8 mouse cellular contexts compared by ENCODE assay signal in genomic region chr2:29819363-29819762, GRCm38 (mm10). TPM values are rescaled to one million over a fixed set of nuclear protein-coding genes. Genes with fewer than 3 reads are reported as not detected.
DNase-seq lines count a peak whose midpoint lies in the region; ATAC-seq and TF ChIP-seq lines count a peak whose summit lies in the region.

No protein-coding gene starts in this region.

- H3K9ac ChIP-seq in hindbrain, embryonic 11.5 days (ENCODE audit: low read depth, low read length), result peak overlapping the region; percentile 60
- H3K9ac ChIP-seq in liver, embryonic 16.5 days (ENCODE audit: low read depth, low read length), result no peak overlapping the region; the same call in 1 of the 2 replicates

- peak overlapping the region; percentile 87; the same call in 1 of the 2 replicates for H3K27ac ChIP-seq in gastrocnemius, adult 2 months
- H3K27ac ChIP-seq in hindbrain, embryonic 11.5 days (ENCODE audit: low read depth, low read length), result peak overlapping the region; percentile 98
- H3K27ac ChIP-seq in liver, embryonic 16.5 days (ENCODE audit: low read length), result no peak overlapping the region

- ATAC-seq in hindbrain, embryonic 11.5 days (ENCODE audit: low FRiP score), result no peak
- ATAC-seq in liver, embryonic 16.5 days (ENCODE audit: low read depth), result no peak

- H3K4me1 ChIP-seq in E14TG2a.4 (replicated peaks; ENCODE audit: low read depth, low read length), result peaks cover 79% of the 10 kb centered on the region
- peaks cover 14% of the 10 kb centered on the region; the same call in 1 of the 2 replicates for H3K4me1 ChIP-seq in hindbrain, embryonic 11.5 days (replicated peaks; ENCODE audit: control insufficient read depth, insufficient read depth, low read length)
- peaks cover 16% of the 10 kb centered on the region for H3K4me1 ChIP-seq in liver, embryonic 16.5 days (ENCODE audit: control insufficient read depth, low read depth, low read length)

- H3K36me3 ChIP-seq in E14TG2a.4 (ENCODE audit: insufficient read depth, low read length), result peaks cover 27% of the 10 kb centered on the region
- H3K36me3 ChIP-seq in hindbrain, embryonic 11.5 days (ENCODE audit: control insufficient read depth, insufficient read depth, low read length), result peaks cover 2% of the 10 kb centered on the region; the same call in 1 of the 2 replicates
- no peaks in the 10 kb centered on the region for H3K36me3 ChIP-seq in liver, embryonic 16.5 days (ENCODE audit: control insufficient read depth, insufficient read depth)

- no peaks in the 10 kb centered on the region for H3K27me3 ChIP-seq in E14TG2a.4 (ENCODE audit: insufficient read depth, low read length)
- no peaks in the 10 kb centered on the region for H3K27me3 ChIP-seq in hindbrain, embryonic 11.5 days (ENCODE audit: control insufficient read depth, insufficient read depth, low read length)
- H3K27me3 ChIP-seq in liver, embryonic 16.5 days (ENCODE audit: control insufficient read depth, insufficient read depth, low read depth, low read length), result no peaks in the 10 kb centered on the region

- 0 out of 2 replicates have a peak overlapping the region, but pooled peaks have one; percentile 52 for H3K4me2 ChIP-seq in hindbrain, embryonic 11.5 days (replicated peaks; ENCODE audit: low read depth, low read length)
- peak overlapping the region; percentile 86 for H3K4me2 ChIP-seq in liver, embryonic 16.5 days (ENCODE audit: low read depth, low read length)

- DNase-seq in gastrocnemius, adult 2 months, result no peak
- no peak for DNase-seq in gastrocnemius, postnatal 14 days
- DNase-seq in hindbrain, embryonic 11.5 days (ENCODE audit: low spot score), result peak; percentile 31
- no peak for DNase-seq in right cerebral cortex, adult 18-20 months
- no peak for DNase-seq in left cerebral cortex, adult 8-10 months (ENCODE audit: low spot score in 2 of 2)
- DNase-seq in layer of hippocampus, postnatal 36 days, result no peak

- WGBS in hindbrain, embryonic 11.5 days, result 6% methylated on average over 2 of the region's 2 CpGs
- WGBS in liver, embryonic 16.5 days (ENCODE audit: insufficient replicate concordance), result 34% methylated on average over 2 of the region's 2 CpGs

- intact Hi-C loops in gastrocnemius, adult 2 months (cut with DNase I), result loop anchor here (5.0 kb wide), 1 partner anchor 158 kb away; no protein-coding TSS in a partner anchor
- intact Hi-C loops in gastrocnemius, postnatal 14 days (cut with DNase I; ENCODE audit: low total_unique reads), result loop anchor here (5.0 kb wide), 2 partner anchors 38 to 52 kb away; no protein-coding TSS in a partner anchor

- H3K9me3 ChIP-seq in E14TG2a.4 (ENCODE audit: low read length), result no peaks in the 10 kb centered on the region
- H3K9me3 ChIP-seq in hindbrain, embryonic 11.5 days (ENCODE audit: control insufficient read depth, low read length), result no peaks in the 10 kb centered on the region
- H3K9me3 ChIP-seq in liver, embryonic 16.5 days (replicated peaks; ENCODE audit: control insufficient read depth, low read length), result no peaks in the 10 kb centered on the region

- H3K4me3 ChIP-seq in gastrocnemius, adult 2 months, result no peak overlapping the region
- H3K4me3 ChIP-seq in E14TG2a.4 (replicated peaks; ENCODE audit: low read length), result peak overlapping the region; percentile 8; the same call in 1 of the 2 replicates
- no peak overlapping the region for H3K4me3 ChIP-seq in hindbrain, embryonic 11.5 days (ENCODE audit: low read depth, low read length)
- peak overlapping the region; percentile 62; the same call in 1 of the 2 replicates for H3K4me3 ChIP-seq in liver, embryonic 16.5 days (ENCODE audit: low read depth, low read length)

- TF ChIP-seq CTCF in gastrocnemius, adult 2 months (IDR thresholded peaks at IDR 0.05), result no peak
- no peak for TF ChIP-seq CTCF in E14TG2a.4 (conservative IDR thresholded peaks at IDR 0.05; ENCODE audit: low read length)

RNA-seq across cellular contexts. Expression of gene Urm1, which starts 0.5 kb away (rescaled TPM):
- total RNA-seq in gastrocnemius, adult 2 months (2021), result 10 to 100 TPM; 29.6 to 31.3 TPM
- 10 to 100 TPM; 21.1 to 21.9 TPM for total RNA-seq in gastrocnemius, postnatal 14 days (2021)
- 17.4 and 29.0 TPM in 2 replicates for polyA plus RNA-seq in hindbrain, embryonic 11.5 days (2014; fragmentation: Nextera tagmentation; extraction: Ambion mirVana)
- 8.6 and 9.4 TPM in 2 replicates for polyA plus RNA-seq in liver, embryonic 16.5 days (2015; fragmentation: Nextera tagmentation; extraction: Ambion mirVana)
- total RNA-seq in left cerebral cortex, adult 8-10 months (2022), result 10 to 100 TPM; 52.1 to 65.1 (median 59.8) TPM
- total RNA-seq in layer of hippocampus, postnatal 36 days (2021), result 10 to 100 TPM; 36.6 to 49.5 TPM

RNA-seq across cellular contexts. Expression of gene Slc27a4, which starts 16.9 kb away (rescaled TPM):
- total RNA-seq in gastrocnemius, adult 2 months (2021), result 1 to 10 TPM; 6.5 to 9.4 TPM
- total RNA-seq in gastrocnemius, postnatal 14 days (2021), result 10 to 100 TPM in 1 of 2 experiments, 1 to 10 TPM in 1; 8.6 to 10.1 TPM
- polyA plus RNA-seq in hindbrain, embryonic 11.5 days (2014; fragmentation: Nextera tagmentation; extraction: Ambion mirVana), result 17.9 and 18.4 TPM in 2 replicates
- polyA plus RNA-seq in liver, embryonic 16.5 days (2015; fragmentation: Nextera tagmentation; extraction: Ambion mirVana), result 2.7 and 3.3 TPM in 2 replicates
- total RNA-seq in left cerebral cortex, adult 8-10 months (2022), result 10 to 100 TPM; 73.1 to 75.0 (median 74.0) TPM
- total RNA-seq in layer of hippocampus, postnatal 36 days (2021), result 10 to 100 TPM; 69.6 to 70.5 TPM

RNA-seq across cellular contexts. Expression of gene Trub2, which starts 31.1 kb away (rescaled TPM):
- total RNA-seq in gastrocnemius, adult 2 months (2021), result 10 to 100 TPM; 28.2 to 29.1 TPM
- 10 to 100 TPM; 28.0 to 28.3 TPM for total RNA-seq in gastrocnemius, postnatal 14 days (2021)
- polyA plus RNA-seq in hindbrain, embryonic 11.5 days (2014; fragmentation: Nextera tagmentation; extraction: Ambion mirVana), result 30.2 and 32.3 TPM in 2 replicates
- polyA plus RNA-seq in liver, embryonic 16.5 days (2015; fragmentation: Nextera tagmentation; extraction: Ambion mirVana), result 10.2 and 13.1 TPM in 2 replicates
- total RNA-seq in left cerebral cortex, adult 8-10 months (2022), result 10 to 100 TPM; 45.4 to 53.5 (median 50.2) TPM
- total RNA-seq in layer of hippocampus, postnatal 36 days (2021), result 10 to 100 TPM; 39.9 to 46.6 TPM

RNA-seq across cellular contexts. Expression of gene Coq4, which starts 32.1 kb away (rescaled TPM):
- total RNA-seq in gastrocnemius, adult 2 months (2021), result 1 to 10 TPM; 7.9 to 9.7 TPM
- total RNA-seq in gastrocnemius, postnatal 14 days (2021), result 10 to 100 TPM in 1 of 2 experiments, 1 to 10 TPM in 1; 6.7 to 10.7 TPM
- 37.7 and 39.7 TPM in 2 replicates for polyA plus RNA-seq in hindbrain, embryonic 11.5 days (2014; fragmentation: Nextera tagmentation; extraction: Ambion mirVana)
- polyA plus RNA-seq in liver, embryonic 16.5 days (2015; fragmentation: Nextera tagmentation; extraction: Ambion mirVana), result 9.0 and 10.1 TPM in 2 replicates
- total RNA-seq in left cerebral cortex, adult 8-10 months (2022), result 10 to 100 TPM; 20.1 to 31.2 (median 22.6) TPM
- total RNA-seq in layer of hippocampus, postnatal 36 days (2021), result 10 to 100 TPM; 23.3 to 28.9 TPM

RNA-seq across cellular contexts. Expression of gene Cercam, which starts 49.6 kb away (rescaled TPM):
- 1 to 10 TPM; 2.2 to 4.6 TPM for total RNA-seq in gastrocnemius, adult 2 months (2021)
- 10 to 100 TPM; 17.7 TPM for total RNA-seq in gastrocnemius, postnatal 14 days (2021)
- 16.9 and 17.1 TPM in 2 replicates for polyA plus RNA-seq in hindbrain, embryonic 11.5 days (2014; fragmentation: Nextera tagmentation; extraction: Ambion mirVana)
- 32.8 and 35.6 TPM in 2 replicates for polyA plus RNA-seq in liver, embryonic 16.5 days (2015; fragmentation: Nextera tagmentation; extraction: Ambion mirVana)
- total RNA-seq in left cerebral cortex, adult 8-10 months (2022), result 10 to 100 TPM in 3 of 4 experiments, 1 to 10 TPM in 1; 7.7 to 11.6 (median 11.0) TPM
- 1 to 10 TPM; 6.6 to 7.7 TPM for total RNA-seq in layer of hippocampus, postnatal 36 days (2021)

Comparison
In these comparisons a context has a peak if more than half of its experiments do, and no peak if none do; other contexts are left out.
1. H3K4me3 ChIP-seq: peak in E14TG2a.4 (single experiment) and liver, embryonic 16.5 days (single experiment); none in gastrocnemius, adult 2 months (single experiment) and hindbrain, embryonic 11.5 days (single experiment).
2. RNA of gene Slc27a4, which starts 16.9 kb away (total RNA-seq): 73.1 to 75.0 TPM in left cerebral cortex, adult 8-10 months and 69.6 to 70.5 TPM in layer of hippocampus, postnatal 36 days; 8.6 to 10.1 TPM in gastrocnemius, postnatal 14 days and 6.5 to 9.4 TPM in gastrocnemius, adult 2 months; every median in the first group is over 4 times any median in the second.